Mouse (Mus musculus): ENCODE data around the gene B3gat3. TPM values are rescaled to one million over a fixed set of nuclear protein-coding genes. Genes with fewer than 3 reads are reported as not detected.

B3gat3 gene
- polyA plus RNA-seq, 1 experiment from 2014 or later = 37.2 TPM

- H3K9me3 ChIP-seq (replicated peaks; ENCODE audit: control insufficient read depth, low read length) = no peaks in the 10 kb centered on the region
- WGBS = 21% methylated on average over 5 of the region's 5 CpGs
- peak overlapping the region; percentile 68 for H3K4me2 ChIP-seq (ENCODE audit: low read depth, low read length)
- peak overlapping the region; percentile 82 for H3K27ac ChIP-seq (ENCODE audit: low read length)
- peaks cover 34% of the 10 kb centered on the region for H3K36me3 ChIP-seq (ENCODE audit: control insufficient read depth, insufficient read depth, low read length)
- peak overlapping the region; percentile 57 for H3K9ac ChIP-seq (ENCODE audit: low read length)
- ATAC-seq (ENCODE audit: insufficient read depth, low FRiP score) = no peak
- peak overlapping the region; percentile 99 for H3K4me3 ChIP-seq (replicated peaks; ENCODE audit: low read length)
- H3K27me3 ChIP-seq (ENCODE audit: control insufficient read depth, insufficient read depth, low read length) = no peaks in the 10 kb centered on the region
- H3K4me1 ChIP-seq (ENCODE audit: control insufficient read depth, insufficient read depth, low read length) = peaks cover 24% of the 10 kb centered on the region
Observed at GRCm38 (mm10) chr19:8944750-8945149, 24.6 kb downstream of the B3gat3 start.

GRCm38 (mm10) chr19:8945251-8945650 is 25.1 kb downstream of the B3gat3 start:
- H3K36me3 ChIP-seq (ENCODE audit: control insufficient read depth, insufficient read depth, low read length) = peaks cover 36% of the 10 kb centered on the region
- ATAC-seq (ENCODE audit: insufficient read depth, low FRiP score) = no peak
- 73% methylated on average over 6 of the region's 6 CpGs for WGBS

GRCm38 (mm10) chr19:8946929-8947328 is 26.8 kb downstream of the B3gat3 start:
- no peak overlapping the region for H3K9ac ChIP-seq (ENCODE audit: low read length)
- no peak overlapping the region for H3K4me3 ChIP-seq (replicated peaks; ENCODE audit: low read length)
- no peak overlapping the region for H3K4me2 ChIP-seq (ENCODE audit: low read depth, low read length)
- H3K9me3 ChIP-seq (replicated peaks; ENCODE audit: control insufficient read depth, low read length) = no peaks in the 10 kb centered on the region
- ATAC-seq (ENCODE audit: insufficient read depth, low FRiP score) = no peak
- no peaks in the 10 kb centered on the region for H3K27me3 ChIP-seq (ENCODE audit: control insufficient read depth, insufficient read depth, low read length)
- 81% methylated on average over 7 of the region's 7 CpGs for WGBS
- H3K36me3 ChIP-seq (ENCODE audit: control insufficient read depth, insufficient read depth, low read length) = peaks cover 49% of the 10 kb centered on the region
- no peak overlapping the region for H3K27ac ChIP-seq (ENCODE audit: low read length)
- H3K4me1 ChIP-seq (ENCODE audit: control insufficient read depth, insufficient read depth, low read length) = peaks cover 17% of the 10 kb centered on the region

More at GRCm38 (mm10) chr19:8945251-8945650, 25.1 kb downstream of the B3gat3 start:
- Histone ChIP-seq H3K4me3 (replicated peaks; ENCODE audit: low read length) (peak overlapping the region; percentile 99), H3K4me1 (ENCODE audit: control insufficient read depth, insufficient read depth, low read length) (peaks cover 24% of the 10 kb centered on the region), H3K4me2 (ENCODE audit: low read depth, low read length) (peak overlapping the region; percentile 68), H3K27ac (ENCODE audit: low read length) (peak overlapping the region; percentile 82; the same call in 1 of the 2 replicates), H3K9ac (ENCODE audit: low read length) (peak overlapping the region; percentile 57), H3K27me3 (ENCODE audit: control insufficient read depth, insufficient read depth, low read length) (no peaks in the 10 kb centered on the region), H3K9me3 (replicated peaks; ENCODE audit: control insufficient read depth, low read length) (no peaks in the 10 kb centered on the region)

- H3K9ac ChIP-seq (ENCODE audit: low read length) = no peak overlapping the region
- no peak overlapping the region for H3K4me2 ChIP-seq (ENCODE audit: low read depth, low read length)
- no peak for ATAC-seq (ENCODE audit: insufficient read depth, low FRiP score)
- no peaks in the 10 kb centered on the region for H3K27me3 ChIP-seq (ENCODE audit: control insufficient read depth, insufficient read depth, low read length)
- H3K9me3 ChIP-seq (replicated peaks; ENCODE audit: control insufficient read depth, low read length) = no peaks in the 10 kb centered on the region
- peaks cover 6% of the 10 kb centered on the region for H3K4me1 ChIP-seq (ENCODE audit: control insufficient read depth, insufficient read depth, low read length)
- no peak overlapping the region for H3K27ac ChIP-seq (ENCODE audit: low read length)
- H3K36me3 ChIP-seq (ENCODE audit: control insufficient read depth, insufficient read depth, low read length) = peaks cover 49% of the 10 kb centered on the region
- WGBS = 87% methylated on average over 5 of the region's 5 CpGs
- no peak overlapping the region for H3K4me3 ChIP-seq (replicated peaks; ENCODE audit: low read length)
Observed at GRCm38 (mm10) chr19:8950190-8950589, 30.0 kb downstream of the B3gat3 start.

GRCm38 (mm10) chr19:8952241-8952640 is 32.1 kb downstream of the B3gat3 start:
- ATAC-seq (ENCODE audit: insufficient read depth, low FRiP score) = no peak
- 89% methylated on average over 9 of the region's 9 CpGs for WGBS
- Histone ChIP-seq H3K9ac (ENCODE audit: low read length) (no peak overlapping the region), H3K4me2 (ENCODE audit: low read depth, low read length) (no peak overlapping the region), H3K9me3 (replicated peaks; ENCODE audit: control insufficient read depth, low read length) (no peaks in the 10 kb centered on the region), H3K4me3 (replicated peaks; ENCODE audit: low read length) (no peak overlapping the region), H3K36me3 (ENCODE audit: control insufficient read depth, insufficient read depth, low read length) (peaks cover 34% of the 10 kb centered on the region), H3K4me1 (ENCODE audit: control insufficient read depth, insufficient read depth, low read length) (peaks cover 6% of the 10 kb centered on the region; the same call in 1 of the 2 replicates), H3K27ac (ENCODE audit: low read length) (no peak overlapping the region; the same call in 1 of the 2 replicates), H3K27me3 (ENCODE audit: control insufficient read depth, insufficient read depth, low read length) (no peaks in the 10 kb centered on the region)

GRCm38 (mm10) chr19:8953135-8954039 is 33.2 kb downstream of the B3gat3 start, which contains the start of gene Tut1:
Gene Tut1, plus strand, starts transcription at chr19:8953847.
- Histone ChIP-seq H3K4me1 (ENCODE audit: control insufficient read depth, insufficient read depth, low read length) (peaks cover 6% of the 10 kb centered on the region; the same call in 1 of the 2 replicates), H3K4me2 (ENCODE audit: low read depth, low read length) (peak within 1 kb of the TSS; percentile 88), H3K4me3 (replicated peaks; ENCODE audit: low read length) (peak within 1 kb of the TSS; percentile 74), H3K36me3 (ENCODE audit: control insufficient read depth, insufficient read depth, low read length) (peaks cover 23% of the 10 kb centered on the region; the same call in 1 of the 2 replicates), H3K9me3 (replicated peaks; ENCODE audit: control insufficient read depth, low read length) (no peaks in the 10 kb centered on the region), H3K9ac (ENCODE audit: low read length) (peak within 1 kb of the TSS; percentile 81), H3K27me3 (ENCODE audit: control insufficient read depth, insufficient read depth, low read length) (no peaks in the 10 kb centered on the region), H3K27ac (ENCODE audit: low read length) (peak within 1 kb of the TSS; percentile 83)
- peak; percentile 96 for ATAC-seq (ENCODE audit: insufficient read depth, low FRiP score)
- 3% methylated on average over 46 of the region's 46 CpGs for WGBS

- Histone ChIP-seq H3K9ac (ENCODE audit: low read length) (peak overlapping the region; percentile 81), H3K27ac (ENCODE audit: low read length) (peak overlapping the region; percentile 83), H3K4me3 (replicated peaks; ENCODE audit: low read length) (peak overlapping the region; percentile 74), H3K4me2 (ENCODE audit: low read depth, low read length) (peak overlapping the region; percentile 88), H3K4me1 (ENCODE audit: control insufficient read depth, insufficient read depth, low read length) (peaks cover 6% of the 10 kb centered on the region; the same call in 1 of the 2 replicates), H3K9me3 (replicated peaks; ENCODE audit: control insufficient read depth, low read length) (no peaks in the 10 kb centered on the region), H3K36me3 (ENCODE audit: control insufficient read depth, insufficient read depth, low read length) (peaks cover 21% of the 10 kb centered on the region; the same call in 1 of the 2 replicates), H3K27me3 (ENCODE audit: control insufficient read depth, insufficient read depth, low read length) (no peaks in the 10 kb centered on the region)
- WGBS = 8% methylated on average over 9 of the region's 9 CpGs
- no peak for ATAC-seq (ENCODE audit: insufficient read depth, low FRiP score)
Observed at GRCm38 (mm10) chr19:8954171-8954570, 34.0 kb downstream of the B3gat3 start.

- no peak overlapping the region for H3K4me3 ChIP-seq (replicated peaks; ENCODE audit: low read length)
- no peak overlapping the region for H3K27ac ChIP-seq (ENCODE audit: low read length)
- H3K9me3 ChIP-seq (replicated peaks; ENCODE audit: control insufficient read depth, low read length) = no peaks in the 10 kb centered on the region
- ATAC-seq (ENCODE audit: insufficient read depth, low FRiP score) = no peak
- no peaks in the 10 kb centered on the region for H3K27me3 ChIP-seq (ENCODE audit: control insufficient read depth, insufficient read depth, low read length)
- H3K36me3 ChIP-seq (ENCODE audit: control insufficient read depth, insufficient read depth, low read length) = peaks cover 21% of the 10 kb centered on the region
- peaks cover 6% of the 10 kb centered on the region for H3K4me1 ChIP-seq (ENCODE audit: control insufficient read depth, insufficient read depth, low read length)
- H3K4me2 ChIP-seq (ENCODE audit: low read depth, low read length) = no peak overlapping the region
- no peak overlapping the region for H3K9ac ChIP-seq (ENCODE audit: low read length)
- 80% methylated on average over 2 of the region's 2 CpGs for WGBS
Observed at GRCm38 (mm10) chr19:8962256-8962655, 42.1 kb downstream of the B3gat3 start.

- Histone ChIP-seq H3K4me1 (ENCODE audit: control insufficient read depth, insufficient read depth, low read length) (peaks cover 13% of the 10 kb centered on the region), H3K4me2 (ENCODE audit: low read depth, low read length) (no peak overlapping the region; the same call in 1 of the 2 replicates), H3K36me3 (ENCODE audit: control insufficient read depth, insufficient read depth, low read length) (peaks cover 18% of the 10 kb centered on the region), H3K27ac (ENCODE audit: low read length) (no peak overlapping the region), H3K4me3 (replicated peaks; ENCODE audit: low read length) (no peak overlapping the region), H3K9me3 (replicated peaks; ENCODE audit: control insufficient read depth, low read length) (no peaks in the 10 kb centered on the region), H3K9ac (ENCODE audit: low read length) (peak overlapping the region; percentile 74), H3K27me3 (ENCODE audit: control insufficient read depth, insufficient read depth, low read length) (no peaks in the 10 kb centered on the region)
- 85% methylated on average over 11 of the region's 11 CpGs for WGBS
- no peak for ATAC-seq (ENCODE audit: insufficient read depth, low FRiP score)
Observed at GRCm38 (mm10) chr19:8965075-8965474, 44.9 kb downstream of the B3gat3 start.
